Mouse (Mus musculus): ENCODE measurements around the gene Yeats2.

DNA sequence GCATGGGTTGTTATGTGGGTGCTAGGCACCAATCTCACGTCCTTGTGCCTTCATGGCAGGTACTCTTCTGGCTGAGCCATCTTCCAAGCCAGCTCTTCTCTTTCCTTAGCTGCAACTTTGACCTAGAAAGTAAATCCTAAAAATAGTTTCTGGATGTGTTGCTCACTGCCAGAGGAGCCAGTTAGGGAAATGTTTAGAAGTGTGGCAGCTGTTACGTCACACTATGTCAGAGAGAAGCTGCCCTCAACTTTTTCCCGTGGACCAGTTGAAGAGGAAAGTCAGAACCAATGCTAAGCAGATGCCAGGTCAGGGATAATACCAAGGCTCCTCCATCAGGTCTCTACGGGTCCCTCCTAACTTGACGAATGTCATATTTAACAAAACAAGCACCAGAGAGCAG lies 138.5 kb downstream of the Yeats2 start:
- no peak for TF ChIP-seq POLR2A (IDR thresholded peaks at IDR 0.05; ENCODE audit: insufficient read depth, low read depth, low read length)
- TF ChIP-seq EP300 (IDR thresholded peaks at IDR 0.05; ENCODE audit: insufficient read depth, low read depth, low read length), result no peak

All from heart, adult 2 months (tissue).